Mouse (Mus musculus): ENCODE results near the gene Klk1.

DNA sequence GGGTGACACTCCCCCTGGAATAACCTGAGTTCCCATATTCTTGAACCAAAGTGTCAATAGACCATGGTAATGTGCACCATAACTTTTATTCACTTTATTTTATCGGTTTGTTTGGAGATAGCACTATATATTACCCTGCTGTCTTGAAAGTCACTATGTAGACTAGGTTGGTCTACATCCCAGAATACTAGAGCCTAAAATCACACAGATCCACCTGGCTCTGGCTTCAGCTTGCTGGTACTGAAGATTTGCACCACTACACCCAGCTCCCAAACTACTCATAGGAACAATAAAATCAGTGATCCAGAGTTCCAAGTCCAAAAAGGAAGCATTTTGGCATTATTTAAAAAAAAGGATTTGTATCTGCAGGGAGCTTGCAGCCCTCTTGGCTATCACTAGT is 9.5 kb upstream of the Klk1 start, which contains the start of gene Klk1b5:
- TF ChIP-seq CTCF (conservative IDR thresholded peaks at IDR 0.05; ENCODE audit: insufficient read depth, insufficient read length, low read depth, low read length) (no peak), POLR2A (IDR thresholded peaks at IDR 0.05; ENCODE audit: low read depth, low read length) (no peak)
